Mouse (Mus musculus) limb, embryonic 14.5 days (tissue): ENCODE measurements at regions not wholly inside any gene's neighbourhood (a gene's known extent, or its start where the extent isn't known, plus 50 kb on each side); places are given as distances from the start of the nearest gene placed in this dataset.
A peak's percentile ranks its signal among the peaks of the same experiment; 100 is the strongest.

ENCODE experiments used
- ATAC-seq: fragments of 200-750 bp; cut with Nextera tagmentation; 2 replicates; pipeline ENCODE4 v1.8.0; 2017; ENCODE audit warnings: low read depth, moderate number of reproducible peaks, moderate TSS enrichment; ENCODE audit not compliant: low FRiP score
- DNase-seq: peaks from one replicate; pipeline ENCODE4 v3.0.0-alpha.2; 2015; ENCODE audit warnings: low spot score
- H3K27ac ChIP-seq: fragments of 300-500 bp; sonication (generic); replicated peaks from 2 replicates; pipeline ENCODE4 v1.5.1; 2014; ENCODE audit warnings: low read depth, mild to moderate bottlenecking, low read length, moderate library complexity, mixed read lengths
- H3K27me3 ChIP-seq: fragments of 300-500 bp; sonication (generic); 2 replicates; pipeline ENCODE4 v1.6.1; 2014; ENCODE audit warnings: low read length, mixed read lengths; ENCODE audit not compliant: control insufficient read depth, insufficient read depth
- H3K36me3 ChIP-seq: fragments of 300-500 bp; sonication (generic); 2 replicates; pipeline ENCODE4 v1.6.1; 2014; ENCODE audit warnings: mild to moderate bottlenecking, low read length, moderate library complexity, mixed read lengths; ENCODE audit not compliant: control insufficient read depth, insufficient read depth
- H3K4me1 ChIP-seq: fragments of 300-500 bp; sonication (generic); 2 replicates; pipeline ENCODE4 v1.6.1; 2014; ENCODE audit warnings: antibody characterized with exemption, low read length, mixed read lengths; ENCODE audit not compliant: control insufficient read depth, insufficient read depth
- H3K4me2 ChIP-seq: fragments of 300-500 bp; sonication (generic); replicated peaks from 2 replicates; pipeline ENCODE4 v1.6.1; 2014; ENCODE audit warnings: low read depth, mild to moderate bottlenecking, low read length, moderate library complexity; ENCODE audit not compliant: severe bottlenecking
- H3K4me3 ChIP-seq: fragments of 300-500 bp; sonication (generic); replicated peaks from 2 replicates; pipeline ENCODE4 v1.5.1; 2014; ENCODE audit warnings: low read length
- H3K9ac ChIP-seq: fragments of 300-500 bp; sonication (generic); 2 replicates; pipeline ENCODE4 v1.6.1; 2014; ENCODE audit warnings: mild to moderate bottlenecking, low read depth, low read length, moderate library complexity; ENCODE audit not compliant: severe bottlenecking
- H3K9me3 ChIP-seq: fragments of 300-500 bp; sonication (generic); 2 replicates; pipeline ENCODE4 v1.6.1; 2016; ENCODE audit warnings: low read length; ENCODE audit not compliant: control insufficient read depth
- POLR2A ChIP-seq: fragments of 200-500 bp; IDR thresholded peaks from 2 replicates; pipeline ENCODE4 v1.8.0; 2012; ENCODE audit warnings: inconsistent platforms, mild to moderate bottlenecking, moderate library complexity, borderline replicate concordance; ENCODE audit not compliant: insufficient read depth, insufficient read length; ENCODE audit errors: extremely low read depth
- WGBS: fragments of 180-500 bp; shearing (Covaris S2); extraction: QIAGEN DNeasy Blood & Tissue Kit; methylation state at CpG from one replicate; pipeline ENCODE4 v1.1.7; 2014; 5-methylcytosine and 5-hydroxymethylcytosine counted together

DNA sequence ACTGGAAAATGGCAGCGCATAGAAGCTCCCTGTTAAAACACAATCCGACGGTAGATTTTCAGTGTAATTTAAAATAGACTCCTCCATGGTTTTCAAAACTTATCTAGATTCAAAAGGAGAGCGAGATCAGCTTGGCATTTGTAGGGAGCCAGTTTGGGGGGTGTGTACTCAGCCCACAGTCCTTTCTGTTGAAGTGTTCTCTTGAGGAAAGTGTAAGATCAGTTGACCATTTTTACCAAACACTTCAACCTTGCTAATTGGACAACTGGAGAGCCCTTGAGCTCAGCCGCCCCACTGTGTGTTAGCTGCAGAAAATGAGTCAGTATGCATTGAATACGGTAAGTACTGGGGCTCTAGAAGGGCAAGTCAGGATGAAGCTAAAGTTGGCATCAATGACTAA lies 59.8 kb upstream of the Med13 start:
- no peaks in the 10 kb centered on the region for H3K36me3 ChIP-seq
- TF ChIP-seq POLR2A: no peak
- no peak overlapping the region for H3K4me2 ChIP-seq
- H3K27me3 ChIP-seq: no peaks in the 10 kb centered on the region
- DNase-seq (no peak), ATAC-seq (no peak)
- H3K9ac ChIP-seq: no peak overlapping the region
- H3K4me1 ChIP-seq: peaks cover 5% of the 10 kb centered on the region
- H3K4me3 ChIP-seq: no peak overlapping the region
- H3K9me3 ChIP-seq: 0 out of 2 replicates have a peak, but pooled peaks cover 3% of the 10 kb centered on the region
- WGBS: 80% methylated on average over 6 of the region's 6 CpGs
- H3K27ac ChIP-seq: no peak overlapping the region

GRCm38 (mm10) chr11:86419810-86420483 lies 62.5 kb upstream of the Med13 start:
- Histone ChIP-seq H3K4me3 (no peak overlapping the region), H3K9ac (no peak overlapping the region), H3K27ac (no peak overlapping the region), H3K36me3 (no peaks in the 10 kb centered on the region), H3K4me1 (no peaks in the 10 kb centered on the region; the same call in 1 of the 2 replicates), H3K4me2 (no peak overlapping the region), H3K27me3 (no peaks in the 10 kb centered on the region), H3K9me3 (0 out of 2 replicates have a peak, but pooled peaks cover 3% of the 10 kb centered on the region)
- DNase-seq (no peak), ATAC-seq (no peak)
- WGBS: 59% methylated on average over 5 of the region's 5 CpGs
- TF ChIP-seq POLR2A: no peak

- Histone ChIP-seq H3K36me3 (no peaks in the 10 kb centered on the region), H3K4me2 (no peak overlapping the region), H3K27ac (no peak overlapping the region), H3K9ac (no peak overlapping the region), H3K4me3 (no peak overlapping the region), H3K9me3 (no peaks in the 10 kb centered on the region), H3K4me1 (peaks cover 3% of the 10 kb centered on the region; the same call in 1 of the 2 replicates), H3K27me3 (no peaks in the 10 kb centered on the region)
- ATAC-seq: no peak
- TF ChIP-seq POLR2A: no peak
- no peak for DNase-seq
- WGBS: 47% methylated on average over 3 of the region's 3 CpGs
Observed at GRCm38 (mm10) chr11:86428926-86429325, 55.5 kb upstream of the Rnft1 start.

DNA sequence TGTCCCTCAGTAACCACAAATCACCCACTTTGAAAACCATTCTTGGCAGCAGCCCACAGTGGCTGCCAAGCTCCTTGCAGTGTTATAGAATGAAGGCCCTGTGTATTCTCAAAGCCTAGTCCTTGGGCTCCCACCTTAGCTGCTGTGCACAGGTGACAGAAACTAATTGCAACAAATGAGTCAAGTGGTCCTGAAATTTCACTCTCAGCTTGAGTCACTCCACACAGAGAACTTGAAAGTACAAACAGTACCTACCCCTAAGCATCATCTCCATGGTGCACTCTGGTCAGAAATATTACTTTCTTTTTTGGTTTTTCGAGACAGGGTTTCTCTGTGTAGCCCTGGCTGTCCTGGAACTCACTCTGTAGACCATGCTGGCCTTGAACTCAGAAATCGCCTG lies 54.2 kb upstream of the Rnft1 start:
- no peak for ATAC-seq
- Histone ChIP-seq H3K4me1 (peaks cover 3% of the 10 kb centered on the region; the same call in 1 of the 2 replicates), H3K9me3 (no peaks in the 10 kb centered on the region), H3K4me3 (no peak overlapping the region), H3K4me2 (no peak overlapping the region), H3K27me3 (no peaks in the 10 kb centered on the region), H3K36me3 (no peaks in the 10 kb centered on the region), H3K9ac (no peak overlapping the region), H3K27ac (no peak overlapping the region)
- WGBS: 88% methylated on average over 2 of the region's 2 CpGs
- DNase-seq: no peak
- TF ChIP-seq POLR2A: no peak

DNA sequence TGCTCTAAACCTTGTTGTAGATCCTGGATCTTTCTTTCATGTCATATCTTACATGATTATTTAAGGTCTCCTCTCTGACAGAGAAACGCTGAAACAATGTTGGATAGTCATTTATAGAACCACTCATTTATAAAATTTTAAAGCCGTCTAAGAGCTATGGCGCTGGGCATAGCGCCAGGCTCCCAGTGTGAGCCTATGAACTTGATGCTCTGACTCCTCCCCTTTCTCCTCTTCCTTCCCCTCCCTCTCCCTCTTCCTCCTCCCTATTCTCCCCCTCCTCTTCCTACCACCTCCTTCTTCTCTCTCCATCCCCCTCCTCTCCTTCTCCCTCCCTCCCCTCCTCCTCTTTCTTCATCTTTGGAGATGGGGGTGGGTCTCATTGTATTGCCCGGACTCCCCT lies 52.9 kb upstream of the Rnft1 start:
- H3K4me2 ChIP-seq: no peak overlapping the region
- ATAC-seq (no peak), DNase-seq (no peak)
- H3K27me3 ChIP-seq: no peaks in the 10 kb centered on the region
- H3K36me3 ChIP-seq: no peaks in the 10 kb centered on the region
- H3K9me3 ChIP-seq: no peaks in the 10 kb centered on the region
- TF ChIP-seq POLR2A: no peak
- peaks cover 3% of the 10 kb centered on the region; the same call in 1 of the 2 replicates for H3K4me1 ChIP-seq
- no peak overlapping the region for H3K4me3 ChIP-seq
- no peak overlapping the region for H3K27ac ChIP-seq
- H3K9ac ChIP-seq: 0 out of 2 replicates have a peak overlapping the region, but pooled peaks have one; percentile 7
- 59% methylated on average over 5 of the region's 5 CpGs for WGBS
